Mouse (Mus musculus): ENCODE data around the gene Elf1. TPM values are rescaled to one million over a fixed set of nuclear protein-coding genes. Genes with fewer than 3 reads are reported as not detected.

Elf1 gene
- polyA plus RNA-seq, 2 experiments from 2014 or later, result 149 to 199 TPM

DNA sequence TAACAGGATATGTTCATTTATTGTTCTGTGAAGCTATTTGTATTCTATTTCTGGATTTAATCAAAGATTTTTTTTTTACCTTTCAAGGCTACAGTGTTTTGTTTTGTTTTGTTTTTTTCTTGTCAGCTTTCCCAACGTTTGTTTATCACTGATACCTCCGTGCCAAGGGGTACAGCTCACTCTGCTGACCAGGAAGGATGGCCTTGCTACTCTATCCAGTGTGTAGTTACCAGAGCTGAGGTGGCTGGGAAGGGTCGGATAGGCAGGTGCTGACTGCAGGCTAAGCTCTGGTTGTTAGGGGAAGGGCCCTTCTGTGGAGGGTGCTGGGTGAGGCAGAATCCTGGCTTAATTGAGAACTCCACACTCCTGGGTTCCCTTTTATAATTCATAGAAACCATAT lies 9.3 kb downstream of the Elf1 start:
- ATAC-seq, result no peak

- no peak for ATAC-seq
Measured at GRCm38 (mm10) chr14:79494349-79494748, 13.4 kb downstream of the Elf1 start.

- ATAC-seq, result peak; percentile 80
Measured at GRCm38 (mm10) chr14:79499326-79499725, 18.3 kb downstream of the Elf1 start.

DNA sequence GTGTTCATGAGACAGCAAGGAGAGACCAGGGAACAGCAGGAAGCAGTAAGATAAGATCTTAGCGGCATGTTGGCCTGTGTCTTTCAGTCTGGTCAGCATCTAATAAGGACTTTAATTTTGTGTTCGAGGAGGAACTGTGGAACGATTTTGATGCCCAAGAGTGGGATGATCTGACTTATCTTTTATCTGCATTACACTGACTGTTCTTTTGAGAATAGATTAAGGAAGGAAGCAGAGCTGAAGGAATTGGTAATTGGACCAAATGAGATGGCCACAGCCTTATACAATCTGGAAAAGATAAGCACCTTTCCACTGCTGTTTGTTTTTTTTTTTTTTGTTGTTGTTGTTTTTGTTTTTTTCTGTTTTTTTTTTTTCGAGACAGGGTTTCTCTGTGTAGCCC lies 19.8 kb downstream of the Elf1 start:
- no peak for ATAC-seq

GRCm38 (mm10) chr14:79503371-79504075 lies 22.5 kb downstream of the Elf1 start:
- ATAC-seq, result peak; percentile 46

- no peak for ATAC-seq
Measured at GRCm38 (mm10) chr14:79504246-79505006, 23.4 kb downstream of the Elf1 start.

- ATAC-seq, result no peak
Measured at GRCm38 (mm10) chr14:79506207-79506606, 25.2 kb downstream of the Elf1 start.

- ATAC-seq, result no peak
Measured at GRCm38 (mm10) chr14:79507846-79508245, 26.9 kb downstream of the Elf1 start.

DNA sequence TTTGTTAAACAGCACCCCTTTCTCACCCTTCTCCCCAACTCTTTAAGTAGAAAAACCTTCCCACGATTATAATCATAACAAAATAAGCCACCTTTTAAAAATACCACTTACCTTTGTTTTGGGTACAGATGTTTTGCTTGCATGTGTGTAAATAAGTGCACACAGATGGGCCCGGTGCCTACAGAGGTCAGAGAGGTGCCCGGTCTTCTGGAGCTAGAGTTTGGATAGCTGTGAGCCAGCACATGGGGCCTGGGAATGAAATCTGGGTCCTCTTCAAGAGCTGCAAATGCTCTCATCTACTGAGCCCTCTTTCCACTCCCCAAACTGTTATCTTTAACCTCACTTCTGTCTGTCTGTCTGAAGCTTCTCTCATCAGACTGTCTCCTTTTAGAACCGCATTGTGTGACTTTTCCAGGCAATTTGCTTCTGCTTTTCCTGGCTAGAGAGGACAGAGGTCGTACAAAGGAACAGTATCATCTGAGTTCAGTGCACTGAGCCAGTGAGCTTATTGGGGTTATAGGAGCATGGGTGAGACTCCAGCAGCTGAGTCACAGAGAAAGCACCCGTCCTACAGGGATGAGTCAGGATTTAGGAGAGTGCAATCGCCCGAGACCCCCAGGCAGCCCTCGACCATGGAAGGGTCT lies 27.8 kb downstream of the Elf1 start:
- ATAC-seq, result no peak

GRCm38 (mm10) chr14:79511521-79511920 lies 30.5 kb downstream of the Elf1 start:
- no peak for ATAC-seq

DNA sequence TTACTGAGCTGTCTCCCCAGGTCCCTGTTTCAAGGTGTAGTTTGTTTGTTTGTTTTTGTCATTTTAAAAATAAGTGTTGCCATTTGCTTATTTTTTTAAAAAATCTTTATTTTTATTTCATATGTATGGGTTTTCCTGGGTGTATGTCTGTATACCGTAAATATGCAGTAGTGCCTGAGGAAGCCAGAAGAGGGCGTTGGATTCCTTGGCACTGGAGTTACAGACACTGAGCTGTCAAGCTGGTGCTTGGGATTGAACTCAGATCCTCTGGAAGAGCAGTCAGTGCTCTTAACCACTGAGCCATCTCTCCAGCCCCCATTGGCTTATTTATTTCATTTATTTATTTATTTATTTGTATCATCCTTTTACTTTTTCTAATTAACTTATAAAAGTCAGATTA lies 33.0 kb downstream of the Elf1 start:
- no peak for ATAC-seq

- ATAC-seq, result no peak
Measured at GRCm38 (mm10) chr14:79515100-79515499, 34.1 kb downstream of the Elf1 start.

DNA sequence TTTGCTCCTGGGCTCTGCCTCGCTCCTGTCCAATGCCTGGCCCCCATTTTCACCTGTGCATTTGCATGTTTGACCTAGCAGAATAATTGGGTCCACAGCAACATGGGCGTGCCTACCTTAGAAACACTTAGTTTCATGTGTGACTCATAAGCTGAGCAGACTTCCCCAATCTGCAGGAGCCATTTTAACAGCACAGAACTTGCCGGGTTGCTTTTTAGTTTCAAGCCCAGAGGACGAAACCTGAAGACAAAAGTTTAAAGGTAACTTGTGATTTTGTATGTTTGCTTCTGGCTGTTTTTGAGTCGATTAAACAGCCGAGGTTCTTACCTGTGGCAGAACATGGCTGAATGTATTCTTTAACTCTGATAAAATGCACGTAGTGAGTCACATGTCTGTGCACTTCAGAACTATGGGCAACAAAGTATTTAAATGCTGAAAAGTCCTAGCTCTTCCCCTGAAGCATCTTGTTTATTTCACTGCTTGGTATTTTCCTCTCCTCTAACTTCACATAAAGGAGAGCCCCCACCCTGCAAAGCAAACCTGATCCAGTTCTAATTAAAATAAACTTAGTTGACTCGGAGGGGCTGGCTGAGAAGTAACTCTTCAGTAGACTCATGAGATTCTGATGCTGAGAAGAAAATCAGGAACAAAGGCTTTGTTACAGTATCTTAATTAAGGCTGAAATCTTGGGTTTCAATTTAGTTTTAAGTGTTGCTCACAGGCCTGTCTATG lies 34.7 kb downstream of the Elf1 start:
- ATAC-seq, result peak; percentile 90

DNA sequence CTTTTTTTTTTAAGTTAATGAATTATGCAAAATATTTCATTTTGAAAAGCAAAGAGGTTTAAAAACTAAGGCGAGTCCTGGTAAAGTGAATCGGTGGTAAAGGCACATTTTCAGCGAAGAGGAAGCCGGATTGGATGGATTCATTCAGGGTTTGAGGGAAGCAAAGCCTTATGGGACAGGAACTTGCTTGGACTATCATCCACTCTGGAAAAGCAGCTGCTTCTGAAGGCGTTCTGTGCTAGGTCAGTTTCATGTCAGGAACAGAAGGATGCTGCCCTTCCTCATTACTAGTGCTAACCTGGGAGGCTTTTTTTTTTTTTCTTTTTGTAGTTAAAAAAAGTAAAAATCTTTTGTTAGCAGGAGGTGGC lies 35.2 kb downstream of the Elf1 start:
- ATAC-seq, result no peak

- no peak for ATAC-seq
Measured at GRCm38 (mm10) chr14:79516751-79517150, 35.8 kb downstream of the Elf1 start.

GRCm38 (mm10) chr14:79517185-79517740 lies 36.3 kb downstream of the Elf1 start:
- no peak for ATAC-seq

DNA sequence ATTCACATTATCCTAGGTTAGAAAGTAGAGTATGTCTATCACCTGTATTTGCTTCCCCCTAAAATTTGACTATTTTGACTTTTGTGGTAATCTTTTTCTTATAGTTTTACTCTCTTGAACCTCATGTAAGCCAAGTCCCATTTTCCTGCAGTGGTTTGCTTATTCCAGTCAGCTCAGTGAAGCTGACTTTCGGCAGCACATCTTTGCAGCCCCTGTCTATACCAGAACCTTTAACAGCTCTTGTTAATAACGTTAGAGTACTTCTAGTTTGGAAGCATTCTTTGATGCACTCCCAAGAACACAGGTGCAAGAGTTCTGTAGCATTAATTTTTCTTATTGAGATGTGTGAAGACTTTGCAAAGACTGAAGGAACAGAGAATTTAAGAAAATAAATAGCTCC lies 37.1 kb downstream of the Elf1 start:
- ATAC-seq, result no peak

DNA sequence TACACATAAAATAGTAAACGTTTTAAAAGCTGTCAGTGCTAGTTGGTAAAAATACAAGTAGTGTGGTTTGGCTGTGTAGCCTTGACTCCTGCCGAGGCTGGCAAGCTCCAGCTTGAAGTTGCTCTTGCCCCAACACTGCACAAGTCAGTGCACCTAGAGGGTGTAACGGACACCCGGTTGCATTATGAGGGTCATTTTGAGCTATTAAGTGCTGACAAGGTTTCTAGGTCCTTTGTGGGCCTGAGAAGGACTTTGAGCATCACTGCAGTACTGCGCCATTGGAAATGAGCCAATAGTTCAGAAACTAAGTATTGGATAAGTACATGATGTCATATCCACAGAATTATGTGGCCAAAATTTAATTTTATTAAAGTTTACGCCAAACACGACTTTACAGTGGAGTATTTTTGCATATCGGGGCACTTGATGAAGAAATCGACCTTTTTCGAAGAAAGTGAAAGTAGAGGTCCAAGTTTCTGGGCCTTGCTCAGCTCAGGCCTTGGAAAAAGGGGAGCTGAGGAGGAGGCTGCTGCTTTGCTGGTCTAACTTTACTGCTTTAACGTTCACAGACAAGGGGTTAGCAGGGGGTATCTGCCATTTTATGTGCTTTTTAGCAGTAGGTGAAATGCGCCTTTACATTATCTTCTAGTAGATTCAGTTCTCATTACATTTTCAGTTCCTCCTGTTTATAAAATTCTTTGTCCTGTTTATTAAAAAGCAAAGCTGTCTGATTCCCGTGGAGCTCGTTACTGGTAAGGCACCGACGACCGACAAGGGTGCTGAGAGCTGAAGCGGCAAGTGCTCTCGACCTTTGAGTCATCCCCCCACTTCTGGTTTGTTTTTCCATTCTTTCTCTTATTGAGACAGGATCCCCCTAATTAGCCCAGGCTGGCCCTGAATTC lies 38.0 kb downstream of the Elf1 start:
- no peak for ATAC-seq

DNA sequence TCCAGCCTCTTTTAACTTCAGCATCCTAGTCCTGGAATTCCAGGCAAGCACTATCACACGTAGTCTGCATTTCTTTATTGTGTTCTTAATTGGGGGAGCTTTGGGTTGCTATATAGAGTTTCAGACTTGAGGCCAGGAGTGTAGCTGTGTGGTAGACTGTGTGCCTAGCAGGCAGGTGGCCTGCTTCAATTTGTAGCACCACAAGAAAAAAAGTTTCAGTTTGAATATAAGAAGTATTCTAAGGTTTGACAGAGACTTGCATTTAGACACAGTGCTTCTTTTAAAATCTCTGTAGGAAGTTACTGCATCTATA lies 38.6 kb downstream of the Elf1 start:
- no peak for ATAC-seq

DNA sequence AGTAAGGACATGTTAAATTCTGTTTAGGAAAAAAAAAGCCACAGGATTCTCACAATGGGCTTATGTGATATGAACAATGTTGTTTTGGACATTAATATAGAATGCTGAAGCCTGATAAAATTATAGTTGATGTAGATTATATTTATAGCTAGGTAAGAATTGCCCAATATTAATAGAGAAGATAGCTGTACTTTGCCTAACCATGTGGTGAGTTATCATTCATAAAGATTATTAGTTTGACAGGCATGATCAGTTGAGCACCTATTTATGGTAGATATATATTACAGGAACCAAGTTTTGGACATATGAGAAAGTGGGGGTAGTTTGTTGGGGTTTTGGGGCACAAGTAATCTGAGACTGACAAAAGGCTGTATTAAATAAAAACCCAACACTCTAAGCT lies 39.6 kb downstream of the Elf1 start:
- ATAC-seq, result no peak

GRCm38 (mm10) chr14:79521056-79521455 lies 40.1 kb downstream of the Elf1 start:
- ATAC-seq, result peak; percentile 2

All from CD4-positive, CD25-positive, alpha-beta regulatory T cell, adult 4 months (primary cell).